Mouse (Mus musculus) ES-Bruce4 (cell line): Measurements from ENCODE around the gene Krtcap2.

Source experiments
- CTCF ChIP-seq: IDR thresholded peaks from one replicate; pipeline ENCODE4 v1.8.1; 2011; ENCODE audit warnings: low read depth, low read length
- EP300 ChIP-seq: IDR thresholded peaks from 2 replicates; pipeline ENCODE4 v1.6.1; 2011; ENCODE audit warnings: low read depth, low read length; ENCODE audit not compliant: insufficient read depth
- POLR2A ChIP-seq: IDR thresholded peaks from one replicate; pipeline ENCODE4 v1.8.1; 2011; ENCODE audit warnings: low read length; ENCODE audit not compliant: insufficient read depth

GRCm38 (mm10) chr3:89231345-89231744, 14.4 kb upstream of the Krtcap2 start:
- no peak for TF ChIP-seq CTCF
- no peak for TF ChIP-seq POLR2A
- no peak for TF ChIP-seq EP300
